ENCODE assay signal across 9 mouse cellular contexts in the genomic region with DNA sequence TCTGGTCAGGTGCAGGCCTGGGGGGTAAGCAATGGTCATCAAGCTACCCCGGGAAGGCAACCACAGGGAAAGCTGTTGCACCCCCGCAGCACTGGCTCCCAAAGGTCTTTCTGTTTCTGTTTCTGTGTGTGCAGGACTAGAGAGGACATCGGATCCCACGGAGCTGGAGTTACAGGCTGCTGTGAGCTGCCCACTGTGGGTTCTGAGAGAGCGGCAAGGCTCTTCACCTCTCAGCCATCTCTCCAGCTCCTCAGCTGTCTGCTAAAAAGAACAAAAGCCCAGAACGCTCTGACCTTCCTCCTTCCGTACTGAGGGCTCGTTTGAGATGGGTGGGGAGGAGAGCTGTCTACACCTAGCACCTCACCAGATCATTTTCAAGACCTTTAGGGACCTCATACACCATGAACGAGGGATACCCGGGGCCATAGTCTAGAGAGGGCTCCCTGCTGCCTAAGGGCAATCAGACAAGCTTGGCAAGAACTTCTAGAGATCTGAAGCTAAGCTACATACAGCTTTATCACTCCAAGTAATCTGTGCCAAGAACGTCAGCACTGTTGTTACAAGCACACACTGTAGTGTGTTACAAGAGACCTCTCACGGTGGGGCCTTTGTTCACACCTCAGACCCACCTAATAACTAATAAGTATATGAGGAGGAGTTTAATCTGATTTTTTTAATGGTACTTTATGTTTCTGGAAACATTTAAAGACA. TPM values are rescaled to one million over a fixed set of nuclear protein-coding genes. Genes with fewer than 3 reads are reported as not detected.
DNase-seq lines count a peak whose midpoint lies in the region; ATAC-seq and TF ChIP-seq lines count a peak whose summit lies in the region.
"Had no signal": no experiment of that assay in that cellular context is flagged by ENCODE, and none has a peak within 500 bp of the region (broad histone marks: within the 10 kb centered on the region; RNA-seq: fewer than 3 reads in every experiment).

No protein-coding gene starts in this region.

- ATAC-seq in frontal cortex, adult (ENCODE audit: low TSS enrichment) = peak; percentile 18
- no peak for ATAC-seq in liver, embryonic 12.5 days
- ATAC-seq in intestine, embryonic 16.5 days = peak; percentile 31; the same call in 1 of the 2 replicates

- H3K79me2 ChIP-seq in liver, adult 2 months (ENCODE audit: control insufficient read depth, insufficient read depth, low read length) = peaks cover 33% of the 10 kb centered on the region

- no peaks in the 10 kb centered on the region for H3K27me3 ChIP-seq in liver, adult 2 months (ENCODE audit: control insufficient read depth, insufficient read depth, low read length)
- H3K27me3 ChIP-seq in liver, embryonic 12.5 days (replicated peaks) = no peaks in the 10 kb centered on the region
- H3K27me3 ChIP-seq in embryonic facial prominence, embryonic 10.5 days (replicated peaks; ENCODE audit: low read depth, poor library complexity, severe bottlenecking) = no peaks in the 10 kb centered on the region
- no peaks in the 10 kb centered on the region for H3K27me3 ChIP-seq in intestine, embryonic 16.5 days (replicated peaks; ENCODE audit: control insufficient read depth, insufficient read depth, low read length)

- DNase-seq in frontal cortex, postnatal 14 days (ENCODE audit: low spot score in 2 of 2) = no peak
- DNase-seq in liver, adult 2 months (ENCODE audit: extremely low read depth, low read depth, low spot score) = peak; percentile 66
- no peak for DNase-seq in embryonic facial prominence, embryonic 10.5 days (ENCODE audit: low spot score)
- no peak for DNase-seq in ovary, postnatal 36 days (ENCODE audit: low spot score)
- DNase-seq in layer of hippocampus, postnatal 25 days (ENCODE audit: extremely low spot score in 1 of 2, low spot score in 1 of 2) = no peak
- DNase-seq: thymus, adult 2 months had no signal

- H3K4me2 ChIP-seq in liver, embryonic 12.5 days = no peak overlapping the region
- no peak overlapping the region for H3K4me2 ChIP-seq in intestine, embryonic 16.5 days (ENCODE audit: low read depth, low read length)

- H3K9me3 ChIP-seq in liver, embryonic 12.5 days (replicated peaks) = no peaks in the 10 kb centered on the region
- H3K9me3 ChIP-seq in embryonic facial prominence, embryonic 10.5 days = no peaks in the 10 kb centered on the region
- no peaks in the 10 kb centered on the region for H3K9me3 ChIP-seq in intestine, embryonic 16.5 days (ENCODE audit: control insufficient read depth, low read length)

- no peak overlapping the region for H3K4me3 ChIP-seq in liver, adult 2 months (ENCODE audit: insufficient read depth, low read depth, low read length)
- no peak overlapping the region for H3K4me3 ChIP-seq in liver, embryonic 12.5 days
- H3K4me3 ChIP-seq in embryonic facial prominence, embryonic 10.5 days = no peak overlapping the region
- H3K4me3 ChIP-seq in intestine, embryonic 16.5 days (ENCODE audit: low read length) = no peak overlapping the region

- TF ChIP-seq CTCF in liver, adult 2 months (IDR thresholded peaks at IDR 0.05; ENCODE audit: low read depth, low read length) = no peak

- peak overlapping the region; percentile 20; the same call in 1 of the 2 replicates for H3K9ac ChIP-seq in liver, adult 2 months (ENCODE audit: low read depth, low read length)
- no peak overlapping the region for H3K9ac ChIP-seq in liver, embryonic 12.5 days
- no peak overlapping the region for H3K9ac ChIP-seq in intestine, embryonic 16.5 days (ENCODE audit: low read depth, low read length)

- peak overlapping the region; percentile 13 for H3K27ac ChIP-seq in liver, adult 2 months (replicated peaks; ENCODE audit: insufficient read depth, low read depth, low read length)
- no peak overlapping the region for H3K27ac ChIP-seq in liver, embryonic 12.5 days
- 0 out of 2 replicates have a peak overlapping the region, but pooled peaks have one; percentile 8 for H3K27ac ChIP-seq in embryonic facial prominence, embryonic 10.5 days (replicated peaks)
- no peak overlapping the region for H3K27ac ChIP-seq in intestine, embryonic 16.5 days (ENCODE audit: low read length)

- peaks cover 12% of the 10 kb centered on the region for H3K4me1 ChIP-seq in liver, adult 2 months (ENCODE audit: control insufficient read depth, insufficient read depth, low read length)
- H3K4me1 ChIP-seq in liver, embryonic 12.5 days = peaks cover 5% of the 10 kb centered on the region; the same call in 1 of the 2 replicates
- H3K4me1 ChIP-seq in embryonic facial prominence, embryonic 10.5 days = peaks cover 29% of the 10 kb centered on the region
- H3K4me1 ChIP-seq in intestine, embryonic 16.5 days (ENCODE audit: control insufficient read depth, insufficient read depth, low read length) = peaks cover 27% of the 10 kb centered on the region

- H3K36me3 ChIP-seq in liver, adult 2 months (ENCODE audit: control insufficient read depth, insufficient read depth, low read length) = no peaks in the 10 kb centered on the region
- no peaks in the 10 kb centered on the region for H3K36me3 ChIP-seq in liver, embryonic 12.5 days
- no peaks in the 10 kb centered on the region for H3K36me3 ChIP-seq in embryonic facial prominence, embryonic 10.5 days (replicated peaks)
- H3K36me3 ChIP-seq in intestine, embryonic 16.5 days (ENCODE audit: control insufficient read depth, insufficient read depth, low read length) = no peaks in the 10 kb centered on the region

- TF ChIP-seq POLR2A in liver, adult 2 months (IDR thresholded peaks at IDR 0.05; ENCODE audit: extremely low read depth, insufficient read depth, low read length) = no peak

- 18% methylated on average over 12 of the region's 12 CpGs for WGBS in liver, adult 2 months
- WGBS in liver, embryonic 12.5 days (ENCODE audit: insufficient replicate concordance) = 68% methylated on average over 12 of the region's 12 CpGs
- 76% methylated on average over 12 of the region's 12 CpGs for WGBS in embryonic facial prominence, embryonic 10.5 days
- 61% methylated on average over 12 of the region's 12 CpGs for WGBS in intestine, embryonic 16.5 days

RNA-seq across cellular contexts. Expression of a gene that starts 29.9 kb away (rescaled TPM):
- 22.9 and 23.6 TPM in 2 replicates for total RNA-seq in liver, adult 2 months (2014; rRNA removed)
- 5.6 and 5.7 TPM in 2 replicates for polyA plus RNA-seq in liver, adult 2 months (2012; rRNA removed)
- polyA plus RNA-seq in liver, embryonic 12.5 days (2016; fragmentation: Nextera tagmentation; extraction: Ambion mirVana) = 5.8 and 6.3 TPM in 2 replicates
- polyA plus RNA-seq in embryonic facial prominence, embryonic 10.5 days (2016; fragmentation: Nextera tagmentation; extraction: Ambion mirVana) = 19.4 and 22.3 TPM in 2 replicates
- 15.2 and 16.9 TPM in 2 replicates for polyA plus RNA-seq in intestine, embryonic 16.5 days (2015; fragmentation: Nextera tagmentation; extraction: Ambion mirVana)
- 10 to 100 TPM; 87.8 to 88.7 TPM for total RNA-seq in layer of hippocampus, postnatal 25 days (2021)

Comparison
In these comparisons a context has a peak if more than half of its experiments do, and no peak if none do; other contexts are left out.
1. H3K27ac ChIP-seq: peak in liver, adult 2 months (single experiment) and embryonic facial prominence, embryonic 10.5 days (single experiment); none in liver, embryonic 12.5 days (single experiment) and intestine, embryonic 16.5 days (single experiment).